Mouse (Mus musculus) heart, embryonic 12.5 days (tissue): ENCODE data around the gene Hoxb4. TPM values are rescaled to one million over a fixed set of nuclear protein-coding genes. Genes with fewer than 3 reads are reported as not detected.

Source experiments
- ATAC-seq: fragments of 200-750 bp; cut with Nextera tagmentation; 2 replicates; pipeline ENCODE4 v1.8.0; 2017; ENCODE audit warnings: moderate TSS enrichment, moderate library complexity; ENCODE audit not compliant: insufficient number of reproducible peaks, low FRiP score
- H3K27ac ChIP-seq: fragments of 300-500 bp; sonication (generic); 2 replicates; pipeline ENCODE4 v1.5.1; 2016; ENCODE audit warnings: mild to moderate bottlenecking, moderate library complexity; ENCODE audit not compliant: poor library complexity, severe bottlenecking
- H3K27me3 ChIP-seq: fragments of 300-500 bp; sonication (generic); replicated peaks from 2 replicates; pipeline ENCODE4 v1.6.1; 2016; ENCODE audit warnings: mild to moderate bottlenecking, moderate library complexity
- H3K36me3 ChIP-seq: fragments of 300-500 bp; sonication (generic); 2 replicates; pipeline ENCODE4 v1.6.1; 2016; ENCODE audit warnings: mild to moderate bottlenecking, moderate library complexity
- H3K4me1 ChIP-seq: fragments of 300-500 bp; sonication (generic); replicated peaks from 2 replicates; pipeline ENCODE4 v1.6.1; 2016; ENCODE audit warnings: mild to moderate bottlenecking
- H3K4me2 ChIP-seq: fragments of 300-500 bp; sonication (generic); 2 replicates; pipeline ENCODE4 v1.6.1; 2016; ENCODE audit warnings: mild to moderate bottlenecking, moderate library complexity
- H3K4me3 ChIP-seq: fragments of 300-500 bp; sonication (generic); 2 replicates; pipeline ENCODE4 v1.5.1; 2016; ENCODE audit warnings: mild to moderate bottlenecking
- H3K9ac ChIP-seq: fragments of 300-500 bp; sonication (generic); 2 replicates; pipeline ENCODE4 v1.6.1; 2016; ENCODE audit warnings: mild to moderate bottlenecking, moderate library complexity
- H3K9me3 ChIP-seq: fragments of 300-500 bp; sonication (generic); replicated peaks from 2 replicates; pipeline ENCODE4 v1.6.1; 2016; ENCODE audit warnings: mild to moderate bottlenecking, moderate library complexity
- WGBS: fragments of 180-500 bp; shearing (Covaris S2); methylation state at CpG from one replicate; pipeline ENCODE4 v1.1.7; 2016; 5-methylcytosine and 5-hydroxymethylcytosine counted together
- polyA plus RNA-seq: library from polyadenylated mRNA; unstranded; fragments of >200 nt; fragmentation: Nextera tagmentation; extraction: Ambion mirVana; gene quantifications from 2 replicates; pipeline ENCODE4 v1.2.1, GENCODE M21; 2016

Gene Hoxb4
- polyA plus RNA-seq, 1 experiment from 2014 or later = 0.32 TPM

DNA sequence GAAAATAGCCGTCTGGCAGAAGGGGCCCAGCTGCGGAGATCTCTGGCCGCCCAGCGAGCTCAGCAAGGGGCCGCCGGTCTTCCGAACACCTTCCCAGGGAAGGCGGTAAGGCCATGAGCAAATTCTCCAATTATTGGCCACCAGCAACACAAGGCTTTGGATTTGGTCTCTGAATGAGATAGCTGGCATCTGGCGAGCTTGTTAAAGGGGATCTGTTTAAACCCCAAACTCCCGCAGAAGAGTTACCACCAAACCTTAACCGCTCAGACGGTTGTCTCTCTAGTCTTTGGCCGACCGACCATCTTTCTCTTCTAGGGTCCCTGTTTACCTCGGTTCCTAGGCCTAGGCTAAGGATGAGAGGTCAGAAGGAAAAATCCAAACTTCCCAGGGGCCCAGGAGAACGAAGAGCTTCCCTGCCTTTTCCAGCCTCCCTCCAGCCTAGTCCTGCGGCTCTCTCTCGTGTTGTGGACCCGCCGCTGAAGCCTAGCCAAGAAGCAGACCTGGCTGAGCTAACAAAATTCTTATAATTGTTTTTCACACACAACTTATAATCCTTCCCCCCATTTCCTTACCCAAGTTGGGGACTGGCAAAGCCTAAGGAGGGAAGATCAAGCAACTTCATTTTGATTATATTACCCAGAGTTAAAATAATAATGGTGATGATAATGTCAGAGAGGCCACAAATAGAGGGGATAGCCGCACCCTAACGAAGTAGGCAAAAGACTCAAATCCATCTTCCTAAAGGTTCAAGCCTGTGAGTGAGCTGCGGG lies 15.5 kb upstream of the Hoxb4 start:
- Histone ChIP-seq H3K4me3 (no peak overlapping the region), H3K9me3 (no peaks in the 10 kb centered on the region), H3K36me3 (no peaks in the 10 kb centered on the region), H3K27me3 (peaks cover 99% of the 10 kb centered on the region), H3K4me2 (no peak overlapping the region), H3K27ac (no peak overlapping the region), H3K4me1 (peaks cover 18% of the 10 kb centered on the region), H3K9ac (no peak overlapping the region)
- WGBS = 8% methylated on average over 23 of the region's 23 CpGs
- no peak for ATAC-seq

DNA sequence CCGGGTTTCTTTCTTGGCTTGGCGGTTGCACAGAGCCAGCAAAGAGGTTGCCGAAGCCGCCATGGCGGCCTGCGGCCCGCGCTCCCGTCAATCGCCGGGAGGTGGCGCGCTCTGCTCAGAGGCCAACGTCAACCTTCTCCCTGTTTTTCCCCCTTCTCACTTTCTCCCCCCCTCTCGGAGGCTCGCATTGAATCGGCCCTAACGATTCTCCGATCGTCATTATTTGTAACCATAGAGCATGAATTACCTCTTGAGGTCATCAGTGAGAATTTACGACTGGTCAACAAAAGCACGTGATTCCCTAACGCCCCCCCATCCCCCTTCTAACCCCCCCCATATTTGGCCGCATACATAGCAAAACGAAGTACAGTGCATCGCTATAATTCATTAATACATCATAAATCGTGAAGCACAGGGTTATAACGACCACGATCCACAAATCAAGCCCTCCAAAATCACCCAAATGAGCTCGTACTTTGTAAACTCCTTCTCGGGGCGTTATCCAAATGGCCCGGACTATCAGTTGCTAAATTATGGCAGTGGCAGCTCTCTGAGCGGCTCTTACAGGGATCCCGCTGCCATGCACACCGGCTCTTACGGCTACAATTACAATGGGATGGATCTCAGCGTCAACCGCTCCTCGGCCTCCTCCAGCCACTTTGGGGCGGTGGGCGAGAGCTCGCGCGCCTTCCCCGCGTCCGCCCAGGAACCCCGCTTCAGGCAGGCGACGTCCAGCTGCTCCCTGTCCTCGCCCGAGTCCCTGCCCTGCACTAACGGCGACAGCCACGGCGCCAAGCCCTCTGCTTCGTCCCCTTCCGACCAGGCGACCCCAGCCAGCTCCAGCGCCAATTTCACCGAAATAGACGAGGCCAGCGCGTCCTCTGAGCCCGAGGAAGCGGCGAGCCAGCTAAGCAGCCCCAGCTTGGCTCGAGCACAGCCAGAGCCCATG lies 14.6 kb upstream of the Hoxb4 start, which contains the start of gene Hoxb5:
Hoxb5 (plus strand) TSS at position 186 of the 949 bp plus-strand sequence.
- Histone ChIP-seq H3K9ac (no peak within 1 kb of the TSS; the same call in 1 of the 2 replicates), H3K27me3 (peaks cover 99% of the 10 kb centered on the region), H3K4me2 (peak within 1 kb of the TSS; percentile 57), H3K4me3 (peak within 1 kb of the TSS; percentile 25), H3K9me3 (no peaks in the 10 kb centered on the region), H3K36me3 (no peaks in the 10 kb centered on the region), H3K27ac (no peak within 1 kb of the TSS), H3K4me1 (peaks cover 18% of the 10 kb centered on the region)
- ATAC-seq = no peak
- WGBS = under 1% methylated on average over 69 of the region's 69 CpGs

DNA sequence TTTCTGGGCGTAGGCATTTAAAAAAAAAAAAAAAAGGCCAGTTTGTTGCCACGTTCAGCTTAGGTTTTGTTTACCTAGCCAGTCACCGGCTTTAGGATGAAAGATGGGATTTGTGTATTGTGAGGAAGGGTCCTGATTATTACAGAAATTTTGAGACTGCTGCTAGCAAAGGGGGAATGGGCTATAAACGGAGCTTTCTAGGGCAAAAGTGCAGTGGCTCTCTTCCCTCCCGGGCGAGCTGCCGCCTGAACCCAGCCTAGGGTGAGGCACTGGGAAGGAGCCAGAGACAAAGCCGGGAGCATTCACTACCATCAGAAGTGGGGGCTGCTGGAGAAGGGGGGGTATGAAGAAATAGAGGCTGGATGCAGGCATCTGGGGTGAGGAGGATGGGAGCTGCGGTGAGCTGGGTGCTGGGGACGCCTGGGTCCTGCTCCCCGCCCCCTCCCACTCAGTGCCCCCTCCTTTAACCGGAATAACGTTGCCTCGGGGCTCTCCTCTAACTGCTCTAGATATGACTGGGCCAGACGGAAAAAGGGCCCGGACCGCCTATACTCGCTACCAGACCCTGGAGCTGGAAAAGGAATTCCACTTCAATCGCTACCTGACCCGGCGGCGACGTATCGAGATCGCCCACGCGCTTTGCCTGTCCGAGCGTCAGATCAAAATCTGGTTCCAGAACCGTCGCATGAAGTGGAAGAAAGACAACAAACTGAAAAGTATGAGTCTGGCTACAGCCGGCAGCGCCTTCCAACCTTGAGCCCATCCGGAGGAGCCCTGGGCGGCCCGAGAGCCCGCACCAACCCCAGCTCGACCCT lies 13.5 kb upstream of the Hoxb4 start:
- no peaks in the 10 kb centered on the region for H3K9me3 ChIP-seq
- ATAC-seq = no peak
- H3K36me3 ChIP-seq = no peaks in the 10 kb centered on the region
- under 1% methylated on average over 38 of the region's 38 CpGs for WGBS
- H3K9ac ChIP-seq = no peak overlapping the region
- no peak overlapping the region for H3K27ac ChIP-seq
- H3K4me1 ChIP-seq = peaks cover 12% of the 10 kb centered on the region; the same call in 1 of the 2 replicates
- peak overlapping the region; percentile 5; the same call in 1 of the 2 replicates for H3K4me2 ChIP-seq
- H3K27me3 ChIP-seq = peaks cover 99% of the 10 kb centered on the region
- H3K4me3 ChIP-seq = no peak overlapping the region; the same call in 1 of the 2 replicates

DNA sequence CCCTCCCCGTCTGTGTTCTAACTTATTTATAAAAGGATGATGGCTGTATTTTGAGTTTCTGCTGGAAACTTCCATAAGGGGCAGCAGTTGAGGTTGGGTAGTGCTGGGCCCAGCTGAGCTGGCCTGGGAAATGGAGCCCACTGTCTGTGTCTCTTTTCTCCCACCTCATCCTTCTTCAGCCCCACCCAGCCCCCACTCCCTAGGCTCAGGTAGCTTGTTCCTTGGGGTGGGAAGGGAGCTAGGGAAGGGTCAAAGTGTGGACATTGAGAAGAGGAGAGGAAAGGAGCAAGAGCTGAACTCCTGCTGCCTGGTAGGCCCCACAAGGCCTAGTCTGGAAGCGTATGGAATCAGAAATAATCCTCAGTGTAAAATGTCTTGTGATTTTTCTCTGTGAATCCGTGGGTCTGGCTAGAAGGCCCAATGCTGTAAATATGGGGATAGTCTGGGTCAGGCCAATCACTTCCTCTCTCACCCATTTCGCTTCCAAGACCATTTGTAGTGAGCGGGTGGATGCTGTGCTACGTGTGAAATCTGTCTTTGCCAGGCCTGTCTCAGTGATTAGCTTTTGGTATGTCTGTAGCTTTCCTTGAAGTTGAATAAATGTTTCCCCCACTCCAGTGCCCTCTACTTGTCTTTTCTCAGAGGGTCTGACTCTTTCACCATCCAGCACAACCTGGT lies 12.4 kb upstream of the Hoxb4 start:
- Histone ChIP-seq H3K9me3 (no peaks in the 10 kb centered on the region), H3K27me3 (peaks cover 99% of the 10 kb centered on the region), H3K4me1 (peaks cover 7% of the 10 kb centered on the region; the same call in 1 of the 2 replicates), H3K4me2 (no peak overlapping the region), H3K36me3 (no peaks in the 10 kb centered on the region), H3K27ac (no peak overlapping the region), H3K9ac (no peak overlapping the region), H3K4me3 (no peak overlapping the region)
- 58% methylated on average over 6 of the region's 6 CpGs for WGBS
- no peak for ATAC-seq

DNA sequence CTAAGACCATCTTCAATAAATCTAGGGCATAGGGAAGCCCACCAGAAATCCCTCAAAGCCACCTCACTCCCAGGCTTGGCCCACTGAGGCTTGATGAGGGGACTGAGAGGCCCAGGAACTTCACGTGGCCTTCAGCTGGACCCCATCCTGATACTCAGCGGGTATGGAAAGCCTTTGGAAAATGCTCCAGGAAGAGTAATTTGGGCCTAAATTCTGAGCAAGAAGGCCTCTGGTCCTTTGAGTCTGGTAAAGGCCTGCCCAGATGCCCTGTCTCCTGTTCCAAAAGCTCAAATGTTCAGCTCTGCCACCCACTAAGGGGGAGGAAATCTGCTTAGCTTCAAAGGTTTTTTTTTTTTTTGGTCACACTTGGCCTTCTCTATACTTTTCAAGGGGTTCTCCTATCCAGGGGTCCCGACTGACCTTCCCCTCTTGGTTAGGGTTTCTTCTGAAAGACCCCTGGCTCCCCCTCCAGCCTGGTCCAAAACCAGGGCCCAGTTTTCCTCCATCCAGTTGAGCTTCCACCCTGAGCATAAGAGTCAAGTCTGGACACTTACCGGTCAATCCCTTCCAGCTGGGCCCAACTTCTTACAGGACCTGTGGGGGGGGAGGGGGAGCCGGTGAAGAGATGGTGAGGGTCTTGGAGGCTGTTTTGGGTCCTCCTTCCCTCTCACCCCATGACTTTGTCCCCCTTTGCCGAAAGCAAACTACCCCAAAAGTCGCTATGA lies 11.7 kb upstream of the Hoxb4 start:
- 24% methylated on average over 7 of the region's 7 CpGs for WGBS
- peaks cover 5% of the 10 kb centered on the region; the same call in 1 of the 2 replicates for H3K4me1 ChIP-seq
- no peaks in the 10 kb centered on the region for H3K36me3 ChIP-seq
- no peak for ATAC-seq
- H3K9ac ChIP-seq = no peak overlapping the region
- peaks cover 99% of the 10 kb centered on the region for H3K27me3 ChIP-seq
- H3K9me3 ChIP-seq = no peaks in the 10 kb centered on the region
- no peak overlapping the region for H3K4me3 ChIP-seq
- no peak overlapping the region for H3K4me2 ChIP-seq
- H3K27ac ChIP-seq = no peak overlapping the region

DNA sequence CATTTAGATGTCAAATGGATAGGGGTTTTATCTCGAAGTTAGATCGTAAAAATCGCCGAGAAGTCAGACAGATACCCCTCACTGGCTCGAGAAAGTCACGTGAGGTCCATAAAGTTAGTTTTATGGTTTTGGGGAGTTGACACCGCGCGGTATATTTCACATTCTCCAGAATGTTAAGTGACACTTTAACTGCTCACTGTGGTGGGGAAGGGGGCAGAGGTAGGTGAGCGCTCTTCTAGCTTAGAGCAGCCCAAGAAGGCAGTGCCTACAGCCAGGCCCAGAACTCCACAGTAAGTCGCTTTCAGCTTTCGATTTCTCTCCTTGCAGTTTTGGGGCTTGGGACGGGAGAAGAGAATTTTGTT lies 11.2 kb upstream of the Hoxb4 start:
- WGBS = 16% methylated on average over 13 of the region's 13 CpGs
- ATAC-seq = no peak
- peaks cover 99% of the 10 kb centered on the region for H3K27me3 ChIP-seq
- H3K27ac ChIP-seq = no peak overlapping the region
- peaks cover 5% of the 10 kb centered on the region; the same call in 1 of the 2 replicates for H3K4me1 ChIP-seq
- H3K4me3 ChIP-seq = no peak overlapping the region
- no peak overlapping the region for H3K4me2 ChIP-seq
- H3K9ac ChIP-seq = no peak overlapping the region
- no peaks in the 10 kb centered on the region for H3K36me3 ChIP-seq
- no peaks in the 10 kb centered on the region for H3K9me3 ChIP-seq

DNA sequence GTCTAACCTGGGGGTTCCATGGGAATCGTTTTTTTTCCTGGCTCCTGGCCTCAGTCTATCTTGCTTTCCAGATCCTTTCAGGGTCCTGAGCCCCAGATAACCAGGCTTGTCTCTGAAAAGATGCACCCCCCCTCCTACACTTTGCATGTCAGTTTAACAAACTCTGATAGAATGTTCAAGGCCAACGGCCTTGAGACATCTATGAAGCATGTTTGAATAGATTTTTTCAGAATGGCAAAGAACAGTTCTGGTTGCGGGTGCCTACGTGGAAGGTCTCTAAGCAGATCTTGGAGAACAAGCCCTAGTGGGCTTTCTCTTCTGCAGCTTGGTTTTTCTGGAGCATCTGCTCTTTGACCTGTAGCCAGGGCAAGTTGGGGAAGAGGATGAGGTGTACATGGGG lies 9.3 kb upstream of the Hoxb4 start:
- Histone ChIP-seq H3K4me3 (no peak overlapping the region), H3K27ac (no peak overlapping the region), H3K4me2 (no peak overlapping the region), H3K27me3 (peaks cover 99% of the 10 kb centered on the region), H3K4me1 (peaks cover 2% of the 10 kb centered on the region; the same call in 1 of the 2 replicates), H3K9me3 (no peaks in the 10 kb centered on the region), H3K9ac (no peak overlapping the region), H3K36me3 (no peaks in the 10 kb centered on the region)
- WGBS = 25% methylated on average over 4 of the region's 4 CpGs
- ATAC-seq = no peak

DNA sequence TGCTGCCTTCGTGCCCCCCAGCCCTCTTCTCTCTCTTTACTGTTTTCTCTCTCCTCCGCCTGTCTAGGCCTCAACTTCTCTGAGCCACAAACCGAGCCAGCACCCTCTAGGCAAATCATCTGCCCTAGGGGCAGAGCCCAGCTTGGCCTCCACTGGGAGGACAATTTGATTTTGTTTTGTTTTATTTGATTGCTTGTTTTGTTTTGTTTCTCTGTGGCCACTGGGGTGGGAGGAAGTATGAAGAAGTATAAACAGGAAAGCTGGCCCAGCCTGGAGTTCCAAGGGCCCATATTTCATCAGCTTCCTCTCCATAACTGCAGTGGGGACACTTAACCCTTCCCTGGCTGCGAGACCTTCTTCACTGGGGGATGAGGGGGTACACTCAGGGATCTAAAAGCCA lies 8.8 kb upstream of the Hoxb4 start:
- no peaks in the 10 kb centered on the region for H3K36me3 ChIP-seq
- no peak for ATAC-seq
- no peak overlapping the region for H3K4me3 ChIP-seq
- 23% methylated on average over 4 of the region's 4 CpGs for WGBS
- H3K27ac ChIP-seq = no peak overlapping the region
- H3K9me3 ChIP-seq = no peaks in the 10 kb centered on the region
- H3K4me1 ChIP-seq = no peaks in the 10 kb centered on the region
- no peak overlapping the region for H3K4me2 ChIP-seq
- H3K9ac ChIP-seq = no peak overlapping the region
- peaks cover 100% of the 10 kb centered on the region for H3K27me3 ChIP-seq

DNA sequence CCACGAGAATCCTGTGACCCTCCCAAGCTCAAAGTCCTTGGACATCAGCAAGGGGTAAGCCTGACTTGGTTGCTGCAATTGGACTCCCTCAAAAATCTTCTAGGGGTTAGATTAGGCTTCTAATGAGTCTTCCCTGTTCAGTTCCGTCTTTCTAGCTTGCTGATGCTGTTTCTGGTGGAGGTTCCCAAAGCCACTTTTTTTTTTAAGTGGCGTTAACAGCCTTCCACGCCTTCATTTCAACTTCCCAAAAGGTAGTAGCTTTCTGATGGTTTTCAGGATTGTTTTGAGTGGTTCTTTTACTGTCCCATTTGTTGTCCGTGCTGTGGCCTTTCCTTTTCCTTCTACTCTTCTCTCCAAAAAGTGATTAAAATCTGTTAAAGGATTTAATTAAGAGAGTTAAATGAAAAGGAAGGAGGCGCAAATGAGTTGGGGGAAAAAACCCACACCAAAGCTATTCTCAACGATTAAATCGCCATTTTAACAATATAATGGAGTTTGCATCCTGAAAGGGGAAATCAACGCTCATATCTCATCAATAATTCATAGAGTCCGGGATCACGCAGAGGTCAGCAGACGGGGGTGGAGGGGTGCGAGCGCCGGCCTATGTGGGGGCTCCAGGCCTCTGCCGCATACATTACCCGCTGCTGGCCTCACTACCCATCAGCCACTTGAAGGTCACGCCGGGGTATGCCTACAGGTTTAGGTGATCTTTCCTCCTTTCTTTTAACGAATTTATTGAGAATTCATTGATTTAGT lies 7.7 kb upstream of the Hoxb4 start:
- H3K4me2 ChIP-seq = no peak overlapping the region

More for the DNA sequence above, 7.7 kb upstream of the Hoxb4 start:
- ATAC-seq = no peak
- no peaks in the 10 kb centered on the region for H3K9me3 ChIP-seq
- H3K27me3 ChIP-seq = peaks cover 100% of the 10 kb centered on the region
- WGBS = 11% methylated on average over 20 of the region's 20 CpGs
- no peaks in the 10 kb centered on the region for H3K36me3 ChIP-seq
- H3K4me3 ChIP-seq = no peak overlapping the region
- H3K9ac ChIP-seq = no peak overlapping the region
- H3K4me1 ChIP-seq = 0 out of 2 replicates have a peak, but pooled peaks cover 4% of the 10 kb centered on the region
- no peak overlapping the region for H3K27ac ChIP-seq
